ENCODE assay signal across 14 mouse cellular contexts in genomic region chr11:99071866-99072265, GRCm38 (mm10). TPM values are rescaled to one million over a fixed set of nuclear protein-coding genes. Genes with fewer than 3 reads are reported as not detected.
DNase-seq lines count a peak whose midpoint lies in the region; ATAC-seq lines count a peak whose summit lies in the region.
"Had no signal": no experiment of that assay in that cellular context is flagged by ENCODE, and none has a peak within 500 bp of the region (broad histone marks: within the 10 kb centered on the region; RNA-seq: fewer than 3 reads in every experiment).

No protein-coding gene starts in this region.

- no peak overlapping the region for H3K9ac ChIP-seq in heart, embryonic 11.5 days (ENCODE audit: low read depth, low read length)
- 0 out of 2 replicates have a peak overlapping the region, but pooled peaks have one; percentile 39 for H3K9ac ChIP-seq in limb, embryonic 13.5 days

- H3K4me1 ChIP-seq in heart, embryonic 11.5 days (ENCODE audit: control insufficient read depth, insufficient read depth, low read length): peaks cover 6% of the 10 kb centered on the region; the same call in 1 of the 2 replicates
- H3K4me1 ChIP-seq in limb, embryonic 13.5 days: peaks cover 70% of the 10 kb centered on the region

- H3K27me3 ChIP-seq in heart, embryonic 11.5 days (ENCODE audit: control insufficient read depth, insufficient read depth, low read length): no peaks in the 10 kb centered on the region
- H3K27me3 ChIP-seq in limb, embryonic 13.5 days: no peaks in the 10 kb centered on the region

- H3K27ac ChIP-seq in heart, embryonic 11.5 days (ENCODE audit: low read depth, low read length): no peak overlapping the region
- H3K27ac ChIP-seq in limb, embryonic 13.5 days: peak overlapping the region; percentile 87

- no peaks in the 10 kb centered on the region for H3K36me3 ChIP-seq in heart, embryonic 11.5 days (ENCODE audit: control insufficient read depth, insufficient read depth, low read length)
- no peaks in the 10 kb centered on the region for H3K36me3 ChIP-seq in limb, embryonic 13.5 days

- DNase-seq in heart, adult 18-20 months: no peak
- peak; percentile 21 for DNase-seq in retina, postnatal 1 day
- DNase-seq in retina, embryonic 14.5 days (ENCODE audit: low spot score): no peak
- no peak for DNase-seq in right cerebral cortex, adult 18-20 months
- no peak for DNase-seq in cerebellum, adult 18-20 months
- DNase-seq: adrenal gland, postnatal 10 days; cerebellum, adult 11 months; heart, postnatal 4 days; left cerebral cortex, postnatal 4 days; lung, postnatal 14 days; thymus, postnatal 25 days had no signal

- no peak overlapping the region for H3K4me2 ChIP-seq in heart, embryonic 11.5 days
- peak overlapping the region; percentile 39 for H3K4me2 ChIP-seq in limb, embryonic 13.5 days (replicated peaks)

- ATAC-seq in heart, embryonic 11.5 days (replicated peaks; ENCODE audit: insufficient number of reproducible peaks, low FRiP score, low TSS enrichment): peak; percentile 40; the same call in 1 of the 2 replicates
- peak; percentile 94 for ATAC-seq in limb, embryonic 13.5 days (ENCODE audit: low FRiP score, low read depth)
- no peak for ATAC-seq in megakaryocyte, adult 5-6 weeks (ENCODE audit: poor library complexity, severe bottlenecking)

- WGBS in heart, embryonic 11.5 days (ENCODE audit: insufficient replicate concordance): 9% methylated on average over 6 of the region's 6 CpGs
- WGBS in limb, embryonic 13.5 days: 3% methylated on average over 6 of the region's 6 CpGs

- H3K9me3 ChIP-seq in heart, embryonic 11.5 days (replicated peaks; ENCODE audit: control insufficient read depth, low read length): no peaks in the 10 kb centered on the region
- H3K9me3 ChIP-seq in limb, embryonic 13.5 days: no peaks in the 10 kb centered on the region

- H3K4me3 ChIP-seq in heart, embryonic 11.5 days (ENCODE audit: low read depth, low read length): no peak overlapping the region
- H3K4me3 ChIP-seq in limb, embryonic 13.5 days: no peak overlapping the region

RNA-seq across cellular contexts. Expression of gene Tns4, which starts 17.2 kb away (rescaled TPM):
- polyA plus RNA-seq in heart, embryonic 11.5 days (2014; fragmentation: Nextera tagmentation; extraction: Ambion mirVana): 0.13 TPM in 1 of 2 replicates, not detected in the other
- total RNA-seq in heart, adult 18-20 months (2021): under 1 TPM; 0.07 to 0.18 TPM
- polyA plus RNA-seq in limb, embryonic 13.5 days (2015; fragmentation: Nextera tagmentation; extraction: Ambion mirVana): 0.55 and 1.2 TPM in 2 replicates
- 7.4 and 8.6 TPM in 2 replicates for total RNA-seq in megakaryocyte, adult 5-6 weeks (2015)
- 4.1 and 4.6 TPM in 2 replicates for total RNA-seq in megakaryocyte, adult 5-6 weeks (2017)
- total RNA-seq: left cerebral cortex, postnatal 4 days had no signal

RNA-seq across cellular contexts. Expression of gene Igfbp4, which starts 30.8 kb away (rescaled TPM):
- polyA plus RNA-seq in heart, embryonic 11.5 days (2014; fragmentation: Nextera tagmentation; extraction: Ambion mirVana): 284 and 289 TPM in 2 replicates
- total RNA-seq in heart, adult 18-20 months (2021): 10 to 100 TPM; 82.2 to 94.0 TPM
- 1,212 and 1,268 TPM in 2 replicates for polyA plus RNA-seq in limb, embryonic 13.5 days (2015; fragmentation: Nextera tagmentation; extraction: Ambion mirVana)
- total RNA-seq in megakaryocyte, adult 5-6 weeks (2015): 16.0 and 17.3 TPM in 2 replicates
- 31.3 and 33.3 TPM in 2 replicates for total RNA-seq in megakaryocyte, adult 5-6 weeks (2017)

RNA-seq across cellular contexts. Expression of gene Top2a, which starts 47.9 kb away (rescaled TPM):
- polyA plus RNA-seq in heart, embryonic 11.5 days (2014; fragmentation: Nextera tagmentation; extraction: Ambion mirVana): 220 and 244 TPM in 2 replicates
- 1 to 10 TPM; 1.5 to 1.8 TPM for total RNA-seq in heart, adult 18-20 months (2021)
- 270 and 275 TPM in 2 replicates for polyA plus RNA-seq in limb, embryonic 13.5 days (2015; fragmentation: Nextera tagmentation; extraction: Ambion mirVana)
- total RNA-seq in megakaryocyte, adult 5-6 weeks (2015): 299 and 310 TPM in 2 replicates
- total RNA-seq in megakaryocyte, adult 5-6 weeks (2017): 694 and 703 TPM in 2 replicates

Comparison
In these comparisons a context has a peak if more than half of its experiments do, and no peak if none do; other contexts are left out.
1. RNA of gene Tns4, which starts 17.2 kb away (total RNA-seq): 4.1 to 8.6 TPM in megakaryocyte, adult 5-6 weeks; 0.07 to 0.18 TPM in heart, adult 18-20 months; every median in the first group is over 4 times any median in the second.
2. RNA of gene Top2a, which starts 47.9 kb away (total RNA-seq): 299 to 703 TPM in megakaryocyte, adult 5-6 weeks; 1.5 to 1.8 TPM in heart, adult 18-20 months; every median in the first group is over 100 times any median in the second.